Mouse (Mus musculus): ENCODE results near the gene Slc43a3. TPM values are rescaled to one million over a fixed set of nuclear protein-coding genes. Genes with fewer than 3 reads are reported as not detected.

Slc43a3 gene
- polyA plus RNA-seq, 1 experiment from 2014 or later, result 100 TPM

DNA sequence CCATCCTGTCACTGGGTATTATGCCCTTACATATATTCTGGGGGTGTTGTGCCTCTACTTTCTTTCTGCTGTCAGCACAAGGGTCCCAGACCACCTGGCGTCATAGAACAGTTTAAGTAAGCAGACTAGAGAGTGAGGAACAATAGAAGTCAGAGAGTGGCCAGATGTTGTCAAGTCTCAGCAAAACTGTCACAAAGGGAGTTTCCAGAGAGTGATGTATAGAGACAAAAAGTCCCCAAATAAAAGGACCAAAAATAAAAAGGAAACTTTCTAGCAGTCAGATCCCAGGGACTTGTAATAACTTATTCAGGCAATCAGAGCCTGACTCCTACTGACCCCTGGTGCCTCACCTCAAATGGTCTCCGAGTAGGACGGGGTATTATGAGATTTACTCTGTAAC lies 25.5 kb downstream of the Slc43a3 start:
- no peak overlapping the region for H3K9ac ChIP-seq (ENCODE audit: low read depth, low read length)
- no peak overlapping the region for H3K4me2 ChIP-seq (ENCODE audit: low read depth, low read length)
- peaks cover 2% of the 10 kb centered on the region for H3K4me1 ChIP-seq (ENCODE audit: control insufficient read depth, low read depth, low read length)
- ATAC-seq (ENCODE audit: low read depth), result no peak
- 89% methylated on average over 3 of the region's 3 CpGs for WGBS (ENCODE audit: insufficient replicate concordance)
- no peaks in the 10 kb centered on the region for H3K9me3 ChIP-seq (replicated peaks; ENCODE audit: control insufficient read depth, low read length)
- no peak overlapping the region for H3K4me3 ChIP-seq (ENCODE audit: low read depth, low read length)
- H3K27me3 ChIP-seq (ENCODE audit: control insufficient read depth, insufficient read depth, low read depth, low read length), result no peaks in the 10 kb centered on the region
- H3K36me3 ChIP-seq (ENCODE audit: control insufficient read depth, insufficient read depth), result peaks cover 24% of the 10 kb centered on the region
- no peak overlapping the region for H3K27ac ChIP-seq (ENCODE audit: low read length)

DNA sequence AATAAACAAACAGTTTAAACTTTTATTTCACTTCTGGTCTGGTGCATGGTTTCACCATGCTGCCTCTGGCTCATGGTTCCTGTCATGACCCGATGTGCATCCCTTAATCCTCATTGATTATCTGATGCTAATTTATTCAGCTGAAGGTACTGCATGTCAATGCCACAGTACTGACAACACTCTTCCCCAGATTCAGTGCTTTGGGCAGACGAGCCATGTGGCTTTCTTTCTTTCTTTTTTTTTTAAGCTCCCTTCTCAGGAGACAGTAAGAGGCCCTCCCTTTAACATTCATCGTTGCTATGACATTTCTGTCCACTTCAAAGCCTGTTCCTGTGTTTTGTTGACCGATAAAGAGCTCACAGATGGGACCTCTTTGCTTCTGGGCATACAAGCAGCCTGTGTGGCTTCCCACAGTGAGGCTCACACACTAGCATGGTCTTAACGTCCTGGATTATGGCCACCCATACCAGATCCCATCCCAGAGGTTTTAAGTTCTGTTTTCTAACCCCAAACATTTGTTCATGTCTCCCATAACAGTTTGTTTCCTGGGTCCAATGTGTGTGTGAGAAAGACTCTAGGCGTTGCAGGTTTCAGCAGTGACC lies 26.6 kb downstream of the Slc43a3 start:
- ATAC-seq (ENCODE audit: low read depth), result no peak
- H3K9me3 ChIP-seq (replicated peaks; ENCODE audit: control insufficient read depth, low read length), result no peaks in the 10 kb centered on the region
- WGBS (ENCODE audit: insufficient replicate concordance), result 51% methylated on average over 6 of the region's 6 CpGs
- H3K9ac ChIP-seq (ENCODE audit: low read depth, low read length), result no peak overlapping the region
- 0 out of 2 replicates have a peak overlapping the region, but pooled peaks have one; percentile 7 for H3K27ac ChIP-seq (ENCODE audit: low read length)
- H3K4me3 ChIP-seq (ENCODE audit: low read depth, low read length), result no peak overlapping the region
- no peaks in the 10 kb centered on the region for H3K27me3 ChIP-seq (ENCODE audit: control insufficient read depth, insufficient read depth, low read depth, low read length)
- peaks cover 2% of the 10 kb centered on the region for H3K4me1 ChIP-seq (ENCODE audit: control insufficient read depth, low read depth, low read length)
- H3K36me3 ChIP-seq (ENCODE audit: control insufficient read depth, insufficient read depth), result peaks cover 13% of the 10 kb centered on the region
- H3K4me2 ChIP-seq (ENCODE audit: low read depth, low read length), result no peak overlapping the region

DNA sequence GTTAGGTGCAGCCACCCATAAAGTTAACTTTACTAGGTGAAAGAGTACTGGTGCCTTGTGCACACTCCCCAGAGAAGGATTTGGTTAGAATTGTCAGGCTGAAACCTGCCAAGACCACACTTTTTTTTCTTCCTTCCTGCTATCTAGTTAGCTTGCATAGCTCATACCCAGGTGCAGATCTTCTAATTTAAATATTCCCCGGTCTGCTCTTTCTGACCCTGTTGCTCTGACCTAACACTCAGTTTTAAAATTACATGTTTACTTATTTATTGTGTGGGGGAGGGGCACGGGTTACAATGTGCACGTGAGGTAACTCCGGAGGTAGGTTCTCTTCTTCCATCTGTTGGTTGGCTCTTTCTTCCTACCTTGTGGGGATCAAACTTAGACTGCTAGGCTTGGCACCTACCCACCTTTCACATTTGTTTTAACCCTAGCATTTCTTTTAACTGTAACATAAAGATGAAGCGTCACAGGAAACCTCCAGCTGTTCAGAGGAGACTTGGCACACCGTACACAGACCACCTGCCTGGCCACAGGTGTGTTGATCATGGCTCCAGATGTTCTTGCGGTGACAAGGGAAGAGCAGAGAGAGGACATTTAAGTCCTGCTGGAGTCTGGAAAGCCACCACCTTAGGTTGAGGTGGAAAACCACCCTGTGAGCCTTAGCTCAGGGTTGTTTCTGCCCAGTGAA lies 27.9 kb downstream of the Slc43a3 start:
- ATAC-seq (ENCODE audit: low read depth), result no peak
- Histone ChIP-seq H3K27ac (ENCODE audit: low read length) (no peak overlapping the region), H3K9ac (ENCODE audit: low read depth, low read length) (no peak overlapping the region), H3K27me3 (ENCODE audit: control insufficient read depth, insufficient read depth, low read depth, low read length) (no peaks in the 10 kb centered on the region), H3K4me3 (ENCODE audit: low read depth, low read length) (no peak overlapping the region), H3K4me1 (ENCODE audit: control insufficient read depth, low read depth, low read length) (peaks cover 2% of the 10 kb centered on the region), H3K9me3 (replicated peaks; ENCODE audit: control insufficient read depth, low read length) (no peaks in the 10 kb centered on the region), H3K36me3 (ENCODE audit: control insufficient read depth, insufficient read depth) (peaks cover 2% of the 10 kb centered on the region; the same call in 1 of the 2 replicates), H3K4me2 (ENCODE audit: low read depth, low read length) (no peak overlapping the region)
- 82% methylated on average over 7 of the region's 7 CpGs for WGBS (ENCODE audit: insufficient replicate concordance)

DNA sequence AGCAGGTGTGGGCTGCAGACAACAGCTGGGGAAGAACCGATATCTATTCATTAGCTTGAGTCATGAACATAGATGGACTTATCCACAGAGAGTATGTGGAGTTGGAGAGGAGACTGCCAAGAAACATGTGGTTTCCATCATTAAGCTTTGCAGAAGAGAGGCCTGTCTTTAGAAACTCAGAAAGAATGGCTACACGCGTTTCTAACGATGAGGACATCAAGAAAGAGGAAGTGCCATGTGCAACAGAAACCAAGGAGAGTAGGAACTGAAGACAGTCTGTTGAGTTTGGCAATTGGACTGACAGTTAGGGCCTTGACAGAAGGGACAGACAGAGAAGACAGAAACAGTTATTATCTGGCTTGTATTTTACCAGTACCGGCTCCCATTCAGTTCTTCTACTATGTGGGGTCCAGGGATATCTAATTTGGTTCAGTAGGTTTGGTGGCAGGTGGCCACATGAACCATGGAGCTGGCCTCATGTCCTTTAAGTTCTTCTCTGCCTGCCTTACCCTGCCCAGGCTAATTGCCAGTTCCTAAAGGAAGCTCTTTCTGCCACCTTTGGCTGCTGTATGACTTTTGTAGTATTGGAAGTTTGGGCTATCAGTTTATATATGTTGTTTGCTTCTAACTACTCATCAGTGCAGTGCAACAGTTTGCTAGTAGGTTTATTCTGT lies 31.1 kb downstream of the Slc43a3 start:
- H3K9ac ChIP-seq (ENCODE audit: low read depth, low read length), result no peak overlapping the region
- H3K4me3 ChIP-seq (ENCODE audit: low read depth, low read length), result no peak overlapping the region
- WGBS (ENCODE audit: insufficient replicate concordance), result 45% methylated on average over 5 of the region's 5 CpGs
- H3K4me1 ChIP-seq (ENCODE audit: control insufficient read depth, low read depth, low read length), result peaks cover 2% of the 10 kb centered on the region
- peak; percentile 7; the same call in 1 of the 2 replicates for ATAC-seq (ENCODE audit: low read depth)
- 0 out of 2 replicates have a peak overlapping the region, but pooled peaks have one; percentile 29 for H3K27ac ChIP-seq (ENCODE audit: low read length)
- no peak overlapping the region for H3K4me2 ChIP-seq (ENCODE audit: low read depth, low read length)
- no peaks in the 10 kb centered on the region for H3K9me3 ChIP-seq (replicated peaks; ENCODE audit: control insufficient read depth, low read length)
- H3K27me3 ChIP-seq (ENCODE audit: control insufficient read depth, insufficient read depth, low read depth, low read length), result no peaks in the 10 kb centered on the region
- no peaks in the 10 kb centered on the region for H3K36me3 ChIP-seq (ENCODE audit: control insufficient read depth, insufficient read depth)

DNA sequence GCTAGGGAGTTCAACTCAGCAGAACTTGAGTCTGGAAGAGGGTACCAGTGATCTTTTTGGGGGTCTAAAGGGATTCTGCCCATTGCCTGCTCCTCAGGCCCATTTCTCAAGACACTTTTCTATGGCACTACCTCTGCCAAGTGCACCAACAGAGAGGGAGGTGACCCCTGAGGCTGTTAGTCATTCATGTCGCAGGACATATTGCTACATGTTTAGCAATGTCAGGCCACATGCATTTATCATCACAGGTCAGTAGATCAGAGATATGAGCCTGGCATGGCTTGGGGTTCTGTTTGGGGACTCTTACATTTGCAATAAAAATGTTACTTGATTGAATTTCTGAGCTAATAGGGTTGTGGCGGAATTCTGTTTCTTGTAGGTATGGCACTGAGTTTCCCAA lies 39.2 kb downstream of the Slc43a3 start:
- Histone ChIP-seq H3K9ac (ENCODE audit: low read depth, low read length) (no peak overlapping the region), H3K4me3 (ENCODE audit: low read depth, low read length) (no peak overlapping the region), H3K27ac (ENCODE audit: low read length) (no peak overlapping the region), H3K9me3 (replicated peaks; ENCODE audit: control insufficient read depth, low read length) (no peaks in the 10 kb centered on the region), H3K27me3 (ENCODE audit: control insufficient read depth, insufficient read depth, low read depth, low read length) (no peaks in the 10 kb centered on the region), H3K4me1 (ENCODE audit: control insufficient read depth, low read depth, low read length) (no peaks in the 10 kb centered on the region), H3K36me3 (ENCODE audit: control insufficient read depth, insufficient read depth) (no peaks in the 10 kb centered on the region), H3K4me2 (ENCODE audit: low read depth, low read length) (no peak overlapping the region)
- no peak for ATAC-seq (ENCODE audit: low read depth)
- WGBS (ENCODE audit: insufficient replicate concordance), result 56% methylated on average over 2 of the region's 2 CpGs

DNA sequence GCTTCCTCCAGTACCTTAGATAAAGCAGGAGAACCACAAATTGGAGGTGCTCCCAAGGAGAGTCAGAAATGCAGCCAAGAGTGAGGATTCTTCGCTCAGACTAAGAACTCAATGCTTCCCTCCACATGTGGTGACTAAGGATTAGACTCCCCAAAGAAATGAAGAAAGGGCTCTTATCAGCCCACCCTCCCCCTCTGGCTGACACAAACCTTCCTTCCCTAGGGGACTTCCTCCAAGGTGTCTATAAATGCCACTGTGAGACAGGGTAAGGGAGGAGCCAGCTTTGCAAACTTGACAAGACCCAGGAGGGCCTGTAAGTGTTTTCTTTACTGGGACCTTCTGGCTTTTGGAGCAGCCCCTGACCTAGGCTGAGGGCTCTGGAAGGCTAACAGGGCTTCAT lies 43.8 kb downstream of the Slc43a3 start, which contains the start of gene Prg2:
Gene Prg2 (plus strand): TSS at position 274 of the 400 bp plus-strand sequence.
- Histone ChIP-seq H3K9ac (ENCODE audit: low read depth, low read length) (no peak within 1 kb of the TSS), H3K9me3 (replicated peaks; ENCODE audit: control insufficient read depth, low read length) (no peaks in the 10 kb centered on the region), H3K4me2 (ENCODE audit: low read depth, low read length) (no peak within 1 kb of the TSS), H3K27ac (ENCODE audit: low read length) (no peak within 1 kb of the TSS), H3K36me3 (ENCODE audit: control insufficient read depth, insufficient read depth) (no peaks in the 10 kb centered on the region), H3K4me1 (ENCODE audit: control insufficient read depth, low read depth, low read length) (no peaks in the 10 kb centered on the region), H3K4me3 (ENCODE audit: low read depth, low read length) (no peak within 1 kb of the TSS), H3K27me3 (ENCODE audit: control insufficient read depth, insufficient read depth, low read depth, low read length) (no peaks in the 10 kb centered on the region)
- ATAC-seq (ENCODE audit: low read depth), result no peak
- WGBS (ENCODE audit: insufficient replicate concordance), result 35% methylated on average over 1 of the region's 1 CpGs

DNA sequence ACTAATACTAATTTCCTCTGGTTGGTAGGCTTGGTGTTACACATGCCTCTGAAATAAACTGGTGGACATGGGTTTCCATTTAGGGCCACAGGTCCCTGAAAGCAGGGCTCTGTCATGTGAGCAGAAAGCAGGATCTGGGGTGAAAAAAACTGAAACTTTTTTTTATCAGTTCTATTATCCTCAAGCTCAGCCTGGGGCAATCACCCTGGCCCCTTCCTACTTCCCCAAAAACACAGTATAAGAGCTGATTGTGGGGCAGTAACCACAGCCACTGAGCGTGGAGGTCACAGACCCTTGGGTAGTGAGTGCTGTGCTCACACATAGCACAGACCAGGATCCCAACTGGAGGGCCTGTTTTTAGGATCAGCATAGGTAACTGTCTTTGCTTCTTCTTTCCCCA lies 51.6 kb downstream of the Slc43a3 start, which contains the start of gene Prg3:
Gene Prg3 (plus strand): TSS at position 286 of the 400 bp plus-strand sequence.
- Histone ChIP-seq H3K27ac (ENCODE audit: low read length) (no peak within 1 kb of the TSS), H3K9me3 (replicated peaks; ENCODE audit: control insufficient read depth, low read length) (no peaks in the 10 kb centered on the region), H3K4me3 (ENCODE audit: low read depth, low read length) (no peak within 1 kb of the TSS), H3K36me3 (ENCODE audit: control insufficient read depth, insufficient read depth) (no peaks in the 10 kb centered on the region), H3K9ac (ENCODE audit: low read depth, low read length) (no peak within 1 kb of the TSS), H3K4me2 (ENCODE audit: low read depth, low read length) (no peak within 1 kb of the TSS), H3K27me3 (ENCODE audit: control insufficient read depth, insufficient read depth, low read depth, low read length) (no peaks in the 10 kb centered on the region), H3K4me1 (ENCODE audit: control insufficient read depth, low read depth, low read length) (no peaks in the 10 kb centered on the region)
- WGBS (ENCODE audit: insufficient replicate concordance), result 16% methylated on average over 1 of the region's 1 CpGs
- ATAC-seq (ENCODE audit: low read depth), result no peak

DNA sequence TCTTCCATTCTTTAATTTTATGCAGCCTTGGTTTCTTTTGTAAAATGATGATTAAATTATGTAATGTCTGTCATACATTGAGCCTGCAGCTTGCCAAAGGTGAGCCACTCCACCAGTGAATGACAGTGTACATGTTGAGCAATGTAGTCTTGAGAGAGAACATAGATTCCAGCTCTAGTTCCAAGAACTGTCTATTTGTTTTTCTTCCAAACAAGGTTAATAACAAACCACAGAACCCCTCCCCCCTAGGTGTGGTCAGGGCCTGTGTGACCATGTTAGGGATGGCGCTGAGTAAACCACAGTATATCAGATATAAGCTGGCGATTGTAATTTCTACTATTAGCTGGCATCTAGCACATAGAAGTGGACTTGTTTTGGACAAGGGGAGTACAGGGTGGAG lies 60.0 kb downstream of the Slc43a3 start:
- Histone ChIP-seq H3K36me3 (ENCODE audit: control insufficient read depth, insufficient read depth) (no peaks in the 10 kb centered on the region), H3K4me2 (ENCODE audit: low read depth, low read length) (no peak overlapping the region), H3K9me3 (replicated peaks; ENCODE audit: control insufficient read depth, low read length) (no peaks in the 10 kb centered on the region), H3K4me3 (ENCODE audit: low read depth, low read length) (no peak overlapping the region), H3K9ac (ENCODE audit: low read depth, low read length) (no peak overlapping the region), H3K27me3 (ENCODE audit: control insufficient read depth, insufficient read depth, low read depth, low read length) (no peaks in the 10 kb centered on the region), H3K27ac (ENCODE audit: low read length) (peak overlapping the region; percentile 57), H3K4me1 (ENCODE audit: control insufficient read depth, low read depth, low read length) (peaks cover 28% of the 10 kb centered on the region)
- WGBS (ENCODE audit: insufficient replicate concordance), result 17% methylated on average over 2 of the region's 2 CpGs
- peak; percentile 87 for ATAC-seq (ENCODE audit: low read depth)

All from liver, embryonic 16.5 days (tissue).